Mouse (Mus musculus): ENCODE data around the gene Rnase11.
"Not testable (repeated sequence)": the region's sequence is repeated elsewhere in the genome, so short reads cannot be mapped to it uniquely, and the experiment has no call there.

The Rnase11 gene

DNA sequence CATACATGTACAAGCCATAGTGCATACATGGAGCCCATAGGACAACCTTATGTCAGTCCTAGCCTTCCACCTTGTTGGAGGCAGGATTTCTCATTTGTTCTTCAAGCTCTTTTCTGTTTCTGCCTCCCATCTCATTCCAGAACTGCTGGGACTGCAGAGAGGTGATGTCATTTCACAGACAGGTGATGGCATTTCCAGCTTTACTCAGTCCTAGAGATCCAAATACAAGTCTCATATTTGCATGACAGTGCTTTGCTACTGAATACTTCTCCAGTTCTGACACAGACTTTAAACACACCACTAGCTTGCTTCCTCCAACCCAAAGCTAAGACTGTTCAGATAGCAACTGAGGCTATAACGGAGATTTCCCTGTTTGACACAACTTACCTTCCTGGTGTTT lies 29.2 kb upstream of the Rnase11 start:
- DNase-seq = no peak

DNA sequence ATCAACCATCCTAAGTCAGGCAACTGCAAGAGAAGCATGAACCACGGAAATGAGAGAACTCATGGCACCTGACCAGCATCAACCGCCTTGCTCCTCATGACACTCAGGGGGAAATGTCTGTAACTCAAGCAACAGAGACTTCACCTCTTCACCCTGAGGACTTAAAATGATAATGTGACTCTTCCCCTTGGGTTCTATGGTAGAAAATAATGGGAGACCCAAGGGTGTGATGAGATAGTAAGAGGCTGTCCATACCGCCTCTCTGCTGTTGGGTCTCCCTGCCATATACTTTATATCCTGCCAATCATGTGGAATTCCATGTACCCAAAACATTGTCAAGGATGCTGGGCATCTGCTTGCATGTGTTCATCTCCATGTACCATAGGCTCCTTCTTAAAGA lies 24.4 kb upstream of the Rnase11 start, which contains the start of gene Olfr750:
Gene Olfr750 (minus strand): TSS at position 101 of the 400 bp plus-strand sequence.
- no peak for DNase-seq

DNA sequence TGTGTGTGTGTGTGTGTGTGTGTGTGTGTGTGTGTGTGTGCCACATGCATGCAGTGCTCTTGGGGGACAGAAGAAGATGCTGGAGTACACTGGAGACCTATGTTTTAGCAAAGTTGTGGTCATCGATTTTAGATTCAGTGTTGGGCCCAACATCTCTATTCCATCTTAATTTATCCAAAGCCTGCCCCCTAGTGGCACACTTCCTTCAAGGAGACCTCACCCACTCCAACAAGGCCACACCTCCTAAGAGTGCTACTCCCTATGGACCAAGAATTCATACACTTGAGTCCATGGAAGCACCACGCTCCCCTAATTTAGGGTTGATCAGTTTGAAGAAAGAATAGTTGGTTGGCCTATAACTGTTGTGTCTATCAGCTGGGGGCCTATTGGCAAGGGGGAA lies 19.7 kb upstream of the Rnase11 start:
- DNase-seq = peak; percentile 67

DNA sequence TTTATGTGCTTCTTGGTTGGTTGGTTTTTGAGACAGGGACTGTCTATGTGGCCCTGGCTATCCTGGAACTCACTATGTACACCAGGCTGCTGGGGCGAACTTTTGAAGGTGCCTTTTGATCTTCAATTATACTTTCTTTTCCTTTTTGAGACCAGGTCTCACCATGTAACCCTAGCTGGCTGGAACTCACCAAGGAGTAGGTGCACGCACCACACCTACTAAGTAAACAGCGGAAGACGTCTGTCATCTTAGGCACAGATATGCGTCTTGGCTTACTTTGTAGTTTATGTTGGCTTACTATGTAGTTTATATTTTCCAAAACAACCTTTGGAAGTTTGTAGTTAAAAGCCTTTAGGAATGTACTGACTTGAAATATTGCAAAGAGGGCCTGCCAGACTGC lies 19.0 kb upstream of the Rnase11 start:
- no peak for DNase-seq

DNA sequence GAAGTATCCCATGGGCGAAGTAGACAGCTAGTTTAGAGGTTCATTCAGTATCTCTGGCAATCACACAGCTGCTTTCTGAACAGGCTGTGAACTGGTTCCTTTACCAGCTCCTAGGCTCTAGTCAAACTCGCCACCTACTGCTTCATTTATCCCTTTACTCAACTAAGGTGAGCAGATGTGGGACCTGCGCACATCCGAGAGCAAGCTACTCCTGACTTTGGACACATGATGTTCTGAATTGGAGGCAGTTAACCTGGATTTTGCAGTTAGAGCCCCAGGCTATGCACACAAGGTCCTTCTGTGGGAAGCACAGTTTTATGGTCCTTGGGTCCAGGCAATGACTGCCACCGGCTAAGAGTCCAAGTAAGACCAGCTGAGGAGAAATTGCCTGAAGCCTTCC lies 10.8 kb upstream of the Rnase11 start:
- DNase-seq = no peak

DNA sequence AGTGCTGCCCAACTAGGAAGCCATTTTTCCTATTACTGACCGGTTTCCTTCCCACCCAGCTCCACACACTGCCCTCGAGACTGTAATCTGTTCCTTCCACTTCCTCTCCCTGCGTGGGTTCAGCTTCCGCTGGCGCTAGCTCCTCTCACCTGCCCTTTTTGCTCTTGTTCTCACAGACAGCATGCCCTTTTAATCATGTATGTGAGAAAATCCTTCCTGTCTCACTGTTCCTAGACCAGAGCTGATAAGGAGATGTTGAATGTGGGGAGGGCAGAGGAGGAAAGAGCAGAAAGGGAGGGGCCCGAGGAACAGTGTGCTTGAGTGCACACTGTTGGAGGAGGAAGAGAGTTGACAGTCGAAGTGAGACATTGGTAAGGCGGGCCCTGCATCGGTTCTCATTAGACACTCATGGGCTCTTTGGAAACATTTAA lies 7.5 kb upstream of the Rnase11 start, which contains the start of gene Rnase12:
Gene Rnase12 (minus strand): TSS at position 261 of the 431 bp plus-strand sequence.
- DNase-seq = no peak

DNA sequence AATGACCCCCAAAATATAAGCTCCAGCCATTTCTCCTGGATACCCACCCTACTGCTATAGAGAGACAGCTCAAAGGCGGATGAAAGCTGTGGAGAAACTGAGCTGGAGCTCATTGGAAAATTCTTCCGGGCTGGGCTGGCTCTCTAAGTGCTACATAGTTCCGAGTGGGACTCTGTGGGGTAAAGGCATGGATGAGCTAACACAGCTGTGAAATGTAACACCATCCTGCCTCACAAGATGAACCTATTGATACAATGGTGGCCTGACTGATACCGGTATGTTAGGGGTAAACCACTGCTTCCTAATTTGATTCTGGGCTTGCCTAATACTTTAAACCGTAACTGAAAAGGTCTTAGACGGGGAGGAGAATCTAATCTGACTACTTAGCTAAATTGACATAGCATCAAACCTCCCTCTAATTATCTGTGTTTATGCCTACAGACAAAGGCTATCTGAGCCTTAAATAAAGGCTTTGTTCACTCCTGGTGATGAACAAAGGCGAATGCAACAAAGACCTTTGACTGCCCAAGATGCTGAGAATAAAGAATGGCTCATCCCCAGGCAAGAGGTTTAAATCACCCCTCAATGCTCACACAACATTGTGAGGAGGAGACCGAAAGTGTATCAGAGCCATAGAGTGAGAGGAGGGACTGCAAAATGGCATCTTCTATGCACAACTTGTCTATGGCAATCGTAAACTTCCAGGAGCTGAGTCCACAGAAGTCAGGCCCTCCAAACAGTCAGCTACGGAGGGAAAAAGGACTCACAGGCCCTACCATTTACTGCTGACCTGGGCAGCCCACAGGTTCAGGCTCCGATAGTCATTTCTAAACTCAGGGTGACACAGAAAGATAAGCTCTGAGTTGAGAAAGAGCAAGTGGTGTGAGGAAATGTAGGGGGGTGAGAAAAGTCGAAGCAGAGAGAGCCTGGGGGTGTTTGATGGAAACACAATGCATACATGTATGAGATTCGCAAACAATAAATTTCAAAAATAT lies 4.6 kb upstream of the Rnase11 start:
- no peak for DNase-seq

DNA sequence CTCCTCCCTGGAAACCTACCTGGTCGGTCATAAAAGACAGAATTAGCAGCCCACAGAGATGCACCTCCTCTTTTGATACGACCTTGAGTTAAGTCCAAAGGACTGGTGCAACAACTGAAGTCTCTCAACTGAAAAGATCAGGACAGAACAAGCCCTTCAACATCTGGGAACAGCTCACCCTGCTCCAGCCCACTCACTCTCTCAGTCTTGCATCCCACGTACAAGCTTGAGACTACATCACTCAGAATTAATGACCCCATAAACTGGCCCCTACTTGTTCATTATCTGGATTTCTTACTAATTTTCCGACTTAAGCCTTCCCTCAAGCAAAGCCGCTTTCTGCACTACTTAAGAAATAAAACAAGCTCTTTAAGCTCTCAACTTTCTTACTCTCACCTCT lies 3.2 kb upstream of the Rnase11 start:
- no peak for DNase-seq

DNA sequence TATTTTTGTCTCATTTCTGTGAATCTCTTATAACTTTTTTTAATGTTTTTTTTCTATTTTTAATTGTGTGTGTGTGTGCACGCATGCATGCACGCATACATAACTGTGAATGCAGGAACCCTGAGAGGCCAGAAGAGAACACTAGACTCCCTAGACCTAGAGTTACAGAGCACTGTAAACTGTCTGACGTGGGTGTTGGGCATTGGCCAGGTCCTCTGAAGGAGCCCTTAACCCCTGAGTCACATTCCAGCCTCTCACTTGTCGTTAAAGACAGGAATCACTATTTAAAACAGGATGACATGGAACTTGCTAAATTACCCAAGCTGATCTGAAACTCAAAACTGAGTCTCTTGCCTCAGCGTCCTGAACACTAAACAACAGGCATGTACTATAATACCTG lies 2.0 kb upstream of the Rnase11 start:
- no peak for DNase-seq

DNA sequence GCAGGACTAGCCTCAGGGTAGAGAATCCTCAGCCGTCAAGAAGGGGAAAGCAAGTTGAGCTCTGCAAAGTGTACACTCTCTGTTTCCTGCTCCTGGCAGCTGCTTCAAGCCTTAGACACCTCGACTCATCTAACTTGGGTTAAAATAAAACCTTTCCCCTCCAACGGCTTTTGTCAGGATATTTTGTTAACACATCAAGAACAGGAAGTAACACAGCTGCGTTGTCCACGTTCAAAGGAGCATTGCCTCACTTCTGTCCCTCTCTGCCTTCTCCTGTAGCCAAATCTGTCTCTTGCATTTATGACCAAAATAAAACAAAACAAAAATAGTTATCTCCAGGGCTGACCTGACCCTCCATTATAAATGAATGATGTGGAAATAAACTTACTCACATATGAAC lies 2.1 kb downstream of the Rnase11 start:
- DNase-seq = no peak

DNA sequence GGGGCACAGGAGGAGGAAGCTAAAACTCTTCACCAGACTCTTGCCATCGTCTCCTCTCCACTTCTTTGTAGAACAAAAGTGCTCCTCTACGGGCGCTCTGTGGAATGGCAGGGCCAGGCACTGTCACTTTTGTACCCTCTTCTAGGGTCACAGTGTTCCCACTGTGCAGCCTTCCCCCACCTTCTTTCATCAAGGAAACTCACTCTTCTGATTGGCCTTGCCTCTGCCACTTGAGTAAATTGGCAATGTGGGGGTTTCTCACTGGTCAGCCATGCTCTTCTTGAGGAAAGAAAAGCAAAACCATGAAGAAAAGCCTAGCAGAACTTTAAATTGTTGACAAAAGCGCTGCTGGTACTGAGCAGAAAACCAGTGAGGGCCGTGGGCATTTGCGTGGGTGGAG lies 8.2 kb downstream of the Rnase11 start, which contains the start of gene Rnase9:
Gene Rnase9 (minus strand): TSS at position 101 of the 400 bp plus-strand sequence.
- no peak for DNase-seq

DNA sequence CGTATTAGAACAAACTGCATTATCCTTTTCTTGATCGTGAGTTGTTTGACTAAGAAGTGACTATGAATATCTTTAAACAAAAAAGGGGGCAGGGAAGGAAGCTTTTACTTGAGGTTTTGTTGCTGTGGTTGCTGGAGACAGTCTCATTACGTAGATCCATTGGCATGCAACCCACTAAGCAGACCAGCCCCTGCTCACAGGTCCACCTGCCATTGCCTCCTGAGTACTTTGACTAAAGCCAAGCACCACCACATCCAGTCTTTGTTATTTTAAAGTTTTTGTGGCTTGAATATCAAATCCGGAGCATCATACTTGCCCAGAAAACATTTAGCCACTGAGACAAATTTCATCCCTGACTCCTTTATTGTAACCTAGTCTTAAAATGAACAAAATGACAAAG lies 13.7 kb downstream of the Rnase11 start:
- no peak for DNase-seq

DNA sequence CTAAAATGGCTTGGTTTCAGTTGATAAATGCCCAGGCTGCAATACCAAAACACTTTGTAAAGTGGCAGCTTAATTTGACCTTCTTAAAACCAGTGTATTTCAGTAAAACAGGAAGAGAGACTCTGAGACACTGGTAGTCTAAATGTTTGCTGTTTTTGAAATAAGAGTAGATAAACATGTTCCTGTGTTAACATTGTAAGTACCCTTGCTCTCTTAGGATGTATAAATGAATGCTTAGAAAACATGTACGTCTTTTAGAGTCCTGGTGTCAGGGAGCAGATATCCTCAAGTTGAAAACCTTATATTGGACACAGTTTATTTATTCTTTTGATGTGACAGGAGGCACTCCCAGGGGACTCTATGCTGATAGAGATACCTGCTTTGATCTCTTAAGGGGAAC lies 14.8 kb downstream of the Rnase11 start:
- DNase-seq = no peak

DNA sequence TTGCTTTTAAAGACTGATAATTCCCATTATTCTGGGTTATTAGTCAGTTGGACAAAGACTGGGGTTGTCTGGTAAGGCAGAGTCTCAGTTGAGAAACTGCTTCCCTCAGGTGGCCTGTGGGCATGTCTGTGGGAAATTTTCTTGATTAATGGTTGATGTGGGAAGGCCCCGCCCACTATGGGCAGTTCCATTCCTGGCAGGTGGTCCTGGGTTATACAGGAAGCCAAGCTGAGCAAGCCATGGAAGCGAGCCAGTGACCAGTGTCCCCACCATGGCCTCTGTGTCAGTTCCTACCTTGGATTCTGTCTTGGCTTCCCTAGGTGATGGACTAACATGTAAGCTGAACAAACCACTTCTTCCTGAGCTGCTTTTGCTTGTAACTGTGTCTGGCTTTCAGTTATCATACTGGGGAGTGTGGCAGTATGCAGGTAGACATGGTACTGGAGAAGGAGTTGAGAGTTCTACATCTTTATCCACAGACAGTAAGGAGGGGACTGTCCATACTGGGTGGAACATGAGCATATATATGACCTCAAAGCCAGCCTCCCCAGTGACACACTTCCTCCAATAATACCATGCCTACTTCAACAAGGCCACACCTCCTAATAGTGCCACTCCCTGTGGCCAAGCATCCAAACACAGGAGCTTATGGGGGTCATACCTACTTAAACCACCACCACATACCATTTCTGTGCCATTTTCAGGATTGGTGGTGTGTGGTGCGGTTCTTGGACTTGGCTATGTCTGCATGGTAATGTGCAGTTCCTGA lies 22.4 kb downstream of the Rnase11 start:
- DNase-seq = no peak

DNA sequence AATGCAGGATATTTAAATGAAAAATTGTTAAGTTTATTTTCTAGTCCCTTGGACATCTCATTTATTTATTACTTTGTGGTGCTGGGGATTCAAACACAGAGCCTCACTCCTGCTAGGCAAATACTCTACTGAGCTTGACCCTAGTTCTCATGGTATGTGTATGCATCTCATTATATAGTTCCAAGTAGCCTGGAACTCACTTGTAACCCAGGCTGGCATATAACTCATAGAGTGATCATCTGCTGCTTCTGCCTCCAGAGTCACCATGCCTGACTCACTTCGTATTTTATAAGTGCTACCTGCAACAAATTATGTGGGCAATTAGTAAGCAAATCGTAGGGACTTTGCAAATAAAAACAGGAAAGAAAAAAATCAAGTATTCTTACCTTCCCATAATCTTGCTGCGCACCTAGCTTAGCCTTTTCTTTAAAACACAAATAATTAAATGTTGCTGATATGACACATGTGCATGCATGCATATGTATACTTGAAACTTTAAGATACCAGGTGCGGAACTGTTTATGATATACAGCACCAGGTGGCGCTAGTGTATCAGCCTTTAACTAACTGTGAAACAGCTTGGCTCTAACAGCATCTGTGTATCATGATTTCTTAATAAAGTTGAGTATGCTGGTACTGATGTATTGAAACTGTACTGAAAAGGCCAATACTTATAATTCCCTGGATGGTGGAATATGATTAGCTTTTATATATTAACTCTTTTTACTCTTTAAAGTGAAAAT lies 23.4 kb downstream of the Rnase11 start:
- DNase-seq = peak; percentile 79

DNA sequence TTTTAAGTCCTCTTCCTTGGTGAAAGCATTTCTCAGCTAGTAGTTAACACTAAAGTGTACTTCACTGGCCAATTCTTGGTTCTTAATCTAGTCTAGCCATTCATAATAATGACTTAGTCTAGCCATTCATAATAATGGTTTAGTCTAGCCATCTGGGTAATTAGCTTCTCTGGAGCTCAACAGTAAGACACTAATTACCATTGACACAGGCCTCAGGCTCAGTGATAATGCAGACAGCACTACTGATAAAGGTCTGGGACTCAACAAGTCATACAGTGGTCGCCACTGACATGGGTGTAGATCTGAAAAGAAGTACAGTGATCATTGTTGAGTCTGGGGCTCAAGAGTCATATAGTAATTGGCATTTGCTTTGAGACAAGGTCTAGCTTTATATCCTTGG lies 25.1 kb downstream of the Rnase11 start:
- DNase-seq = no peak

DNA sequence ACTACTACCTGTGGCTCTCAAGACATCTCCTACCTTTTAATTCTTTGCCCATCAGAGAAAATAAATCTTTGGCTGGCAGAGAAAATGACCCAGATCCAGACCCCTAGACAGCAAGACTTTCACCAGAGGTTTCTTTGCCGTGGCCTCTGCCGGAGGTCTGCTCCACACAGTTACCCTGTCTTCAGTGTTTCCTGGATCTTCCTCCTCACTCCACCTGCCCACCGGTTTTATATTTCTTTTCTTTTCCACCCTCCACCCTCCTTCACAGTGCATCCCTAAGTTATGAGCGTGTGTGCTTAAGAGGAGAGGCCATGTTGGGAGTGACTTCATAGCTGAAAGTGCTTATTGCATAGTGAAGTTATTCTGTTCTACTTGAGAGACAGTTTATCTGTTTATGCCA lies 26.5 kb downstream of the Rnase11 start:
- no peak for DNase-seq

DNA sequence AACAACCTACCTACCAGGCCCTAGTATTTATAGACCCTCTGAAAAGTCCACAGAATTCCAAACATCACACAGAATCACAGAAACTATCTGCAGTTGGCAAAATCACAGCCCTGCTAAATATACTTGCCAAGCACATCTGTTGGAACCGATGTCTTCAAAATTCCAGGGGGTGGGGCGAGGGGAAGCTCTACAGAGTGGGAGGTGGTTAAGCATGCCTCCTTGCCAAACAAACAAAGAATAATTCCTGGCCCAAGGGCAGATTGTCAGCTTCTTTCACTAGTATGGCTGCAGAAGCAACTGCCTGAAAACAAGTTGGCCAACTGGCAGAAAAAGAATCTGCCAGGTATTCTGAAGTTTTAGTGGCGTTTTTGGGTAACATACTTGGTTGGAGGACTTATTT lies 32.7 kb downstream of the Rnase11 start:
- peak; percentile 38 for DNase-seq

DNA sequence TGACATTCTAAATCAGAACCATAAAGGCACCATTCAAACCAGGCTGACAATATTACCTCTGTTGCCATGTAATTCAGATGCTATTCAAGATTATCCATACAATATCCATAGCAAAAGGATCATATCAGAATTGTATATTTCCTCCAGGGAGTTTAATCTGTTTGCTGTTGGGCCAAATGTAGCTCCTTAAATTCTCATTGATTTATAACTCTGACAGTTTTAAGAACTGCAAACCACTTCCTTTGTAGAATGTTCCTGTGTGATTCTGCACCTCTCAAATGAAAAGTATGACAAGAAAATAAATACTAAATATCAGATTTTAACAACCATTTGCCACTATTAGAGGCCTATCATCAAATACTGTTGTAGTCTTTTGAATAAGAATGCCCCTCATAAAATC lies 34.2 kb downstream of the Rnase11 start:
- DNase-seq = no peak

DNA sequence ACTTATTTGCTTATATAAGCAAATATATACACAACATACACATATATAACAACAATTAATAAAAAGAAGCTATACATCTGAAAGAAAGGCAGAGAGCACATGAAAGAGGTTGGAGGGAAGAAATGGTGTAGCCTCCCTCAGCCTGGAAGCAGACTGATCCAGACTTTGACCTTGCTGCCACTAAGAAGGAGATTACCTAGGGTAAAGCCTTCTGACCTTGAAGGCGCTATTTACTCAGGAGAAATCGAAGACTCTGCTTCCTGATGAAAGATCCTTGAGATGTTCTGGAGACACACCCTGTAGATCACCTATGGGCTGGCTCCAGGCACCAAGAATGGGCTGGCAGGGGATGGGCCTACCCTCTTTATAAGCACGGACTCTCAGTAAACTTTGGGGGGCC lies 35.2 kb downstream of the Rnase11 start:
- not testable (repeated sequence) for DNase-seq

DNA sequence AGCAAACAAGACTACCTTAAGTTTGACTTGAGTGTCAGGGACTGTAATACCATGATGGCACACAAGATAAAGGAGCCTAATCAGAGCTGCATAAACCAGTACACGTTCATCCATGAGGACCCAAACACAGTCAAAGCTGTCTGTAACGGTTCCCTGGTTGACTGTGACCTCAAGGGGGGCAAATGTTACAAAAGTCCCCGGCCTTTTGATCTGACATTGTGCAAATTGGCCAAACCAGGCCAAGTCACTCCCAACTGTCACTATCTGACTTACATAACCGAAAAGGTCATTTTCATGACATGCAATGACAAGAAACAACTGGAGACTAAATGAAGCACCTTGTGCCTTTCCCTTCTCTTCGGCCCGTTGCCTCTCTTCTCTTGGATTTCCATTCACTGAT lies 40.4 kb downstream of the Rnase11 start:
- DNase-seq = peak; percentile 33

DNA sequence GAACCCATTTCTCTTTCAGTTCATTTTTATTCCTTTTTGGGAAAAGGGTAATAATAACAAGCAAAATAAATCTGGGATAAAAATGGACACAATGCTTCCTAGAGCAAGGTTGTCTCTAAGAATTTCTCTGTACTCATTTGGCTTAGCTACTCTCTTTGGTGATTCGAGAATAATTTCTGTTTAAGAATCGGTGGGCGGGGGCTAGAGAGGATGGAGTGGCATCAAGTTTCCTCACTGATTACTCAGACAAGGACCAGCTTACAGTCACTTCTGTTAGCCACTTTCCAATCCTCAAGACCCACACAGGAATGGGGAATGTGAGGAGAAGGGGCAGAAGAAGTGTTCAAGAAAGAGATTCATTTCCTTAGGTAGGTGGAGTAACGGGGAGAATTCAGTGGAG lies 41.2 kb downstream of the Rnase11 start:
- no peak for DNase-seq

All from lung, postnatal 14 days (tissue).